ENCODE assay signal across 9 mouse cellular contexts in the genomic region with DNA sequence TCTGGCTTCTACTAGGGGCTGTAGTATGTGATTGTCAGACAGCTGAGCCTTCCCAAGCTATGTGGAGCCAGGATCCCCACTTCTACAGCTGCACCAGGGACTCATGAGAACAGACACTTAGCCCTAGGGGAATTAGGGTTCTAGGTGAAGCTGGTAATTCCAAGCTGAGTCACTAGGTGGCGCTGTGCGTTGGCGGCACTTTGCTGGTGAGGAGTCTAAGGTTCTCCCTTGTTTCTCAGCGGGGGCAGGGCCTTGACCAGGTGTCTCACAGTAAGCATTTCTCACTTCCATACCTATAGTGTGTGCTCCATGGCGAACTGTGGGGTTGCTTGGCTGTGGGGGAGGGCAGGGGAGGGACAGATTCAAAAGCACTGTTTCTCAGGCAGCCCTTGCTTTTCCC. TPM values are rescaled to one million over a fixed set of nuclear protein-coding genes. Genes with fewer than 3 reads are reported as not detected.
DNase-seq lines count a peak whose midpoint lies in the region; ATAC-seq and TF ChIP-seq lines count a peak whose summit lies in the region.
"Had no signal": no experiment of that assay in that cellular context is flagged by ENCODE, and none has a peak within 500 bp of the region (broad histone marks: within the 10 kb centered on the region; RNA-seq: fewer than 3 reads in every experiment).

No protein-coding gene starts in this region.

- WGBS in kidney, adult 2 months = 27% methylated on average over 5 of the region's 5 CpGs
- 18% methylated on average over 5 of the region's 5 CpGs for WGBS in kidney, embryonic 15.5 days
- 19% methylated on average over 5 of the region's 5 CpGs for WGBS in liver, postnatal 0 days (ENCODE audit: insufficient replicate concordance)

- H3K4me3 ChIP-seq in kidney, adult 2 months (ENCODE audit: insufficient read depth, low read depth, low read length) = no peak overlapping the region
- H3K4me3 ChIP-seq in kidney, embryonic 15.5 days (replicated peaks) = no peak overlapping the region
- no peak overlapping the region for H3K4me3 ChIP-seq in cortical plate, adult 2 months (ENCODE audit: insufficient read depth, low read length)
- no peak overlapping the region for H3K4me3 ChIP-seq in liver, postnatal 0 days (ENCODE audit: low read depth, low read length)
- H3K4me3 ChIP-seq: megakaryocyte, embryonic 14.5 days had no signal

- 0 out of 2 replicates have a peak, but pooled peaks cover 3% of the 10 kb centered on the region for H3K4me1 ChIP-seq in kidney, adult 2 months (ENCODE audit: control insufficient read depth, insufficient read depth, low read length)
- H3K4me1 ChIP-seq in kidney, embryonic 15.5 days = peaks cover 21% of the 10 kb centered on the region
- peaks cover 3% of the 10 kb centered on the region; the same call in 1 of the 2 replicates for H3K4me1 ChIP-seq in cortical plate, adult 2 months (ENCODE audit: control insufficient read depth, insufficient read depth, low read length)
- peaks cover 3% of the 10 kb centered on the region for H3K4me1 ChIP-seq in liver, postnatal 0 days (ENCODE audit: insufficient read depth)

- DNase-seq in kidney, adult 2 months = peak; percentile 47
- peak; percentile 70 to 76 for DNase-seq in CD8-positive naive resting alpha-beta T cell, adult 2 months (ENCODE audit: low read depth in 2 of 2, low spot score in 2 of 2)
- peak; percentile 67 for DNase-seq in NIH3T3 (ENCODE audit: low read depth)
- peak; percentile 81 for DNase-seq in liver, postnatal 0 days
- peak; percentile 69 to 73 for DNase-seq in spleen, postnatal 36 days (ENCODE audit: low spot score in 2 of 2)

- no peak for TF ChIP-seq POLR2A in kidney, adult 2 months (IDR thresholded peaks at IDR 0.05; ENCODE audit: low read depth, low read length)
- TF ChIP-seq POLR2A in cortical plate, adult 2 months (IDR thresholded peaks at IDR 0.05; ENCODE audit: extremely low read depth, insufficient read depth, low read length) = no peak

- no peak for ATAC-seq in kidney, embryonic 15.5 days (replicated peaks; ENCODE audit: low FRiP score)
- no peak for ATAC-seq in liver, postnatal 0 days
- ATAC-seq in inflammation-experienced regulatory T-cells, adult 6 months = no peak

- H3K27me3 ChIP-seq in kidney, adult 2 months (replicated peaks; ENCODE audit: control insufficient read depth, insufficient read depth, low read length) = no peaks in the 10 kb centered on the region
- no peaks in the 10 kb centered on the region for H3K27me3 ChIP-seq in kidney, embryonic 15.5 days
- no peaks in the 10 kb centered on the region for H3K27me3 ChIP-seq in liver, postnatal 0 days (ENCODE audit: insufficient read depth, low read length)
- H3K27me3 ChIP-seq: megakaryocyte, embryonic 14.5 days had no signal

- H3K9me3 ChIP-seq in kidney, embryonic 15.5 days (replicated peaks) = no peaks in the 10 kb centered on the region
- H3K9me3 ChIP-seq in liver, postnatal 0 days (ENCODE audit: low read length) = no peaks in the 10 kb centered on the region
- H3K9me3 ChIP-seq: megakaryocyte, embryonic 14.5 days had no signal

- H3K27ac ChIP-seq in kidney, adult 2 months (ENCODE audit: insufficient read depth, low read depth, low read length) = no peak overlapping the region
- no peak overlapping the region for H3K27ac ChIP-seq in kidney, embryonic 15.5 days
- H3K27ac ChIP-seq in cortical plate, adult 2 months (ENCODE audit: insufficient read depth, low read length) = no peak overlapping the region
- H3K27ac ChIP-seq in liver, postnatal 0 days (ENCODE audit: low read depth) = no peak overlapping the region

- no peak overlapping the region for H3K4me2 ChIP-seq in kidney, embryonic 15.5 days
- no peak overlapping the region for H3K4me2 ChIP-seq in liver, postnatal 0 days (ENCODE audit: low read depth, low read length)

- H3K9ac ChIP-seq in kidney, embryonic 15.5 days = no peak overlapping the region
- no peak overlapping the region for H3K9ac ChIP-seq in liver, postnatal 0 days (replicated peaks)

- TF ChIP-seq EP300 in liver, postnatal 0 days (IDR thresholded peaks at IDR 0.05; ENCODE audit: low read depth) = no peak

- H3K36me3 ChIP-seq in kidney, adult 2 months (ENCODE audit: control insufficient read depth, insufficient read depth, low read length) = no peaks in the 10 kb centered on the region; the same call in none of the 2 replicates
- peaks cover 93% of the 10 kb centered on the region for H3K36me3 ChIP-seq in kidney, embryonic 15.5 days
- peaks cover 74% of the 10 kb centered on the region for H3K36me3 ChIP-seq in liver, postnatal 0 days (replicated peaks; ENCODE audit: insufficient read depth, low read length)

- TF ChIP-seq CTCF in kidney, adult 2 months (conservative IDR thresholded peaks at IDR 0.05; ENCODE audit: insufficient read depth, insufficient read length, low read depth, low read length) = peak; percentile 89
- TF ChIP-seq CTCF in cortical plate, adult 2 months (IDR thresholded peaks at IDR 0.05; ENCODE audit: extremely low read depth, insufficient read depth, low read length) = peak; percentile 98
- TF ChIP-seq CTCF in liver, postnatal 0 days (IDR thresholded peaks at IDR 0.05; ENCODE audit: low read depth) = peak; percentile 93

RNA-seq across cellular contexts. Expression of gene Ddx54, which starts 6.7 kb away (rescaled TPM):
- 29.3 and 31.6 TPM in 2 replicates for polyA plus RNA-seq in kidney, adult 2 months (2012; rRNA removed)
- 47.2 and 52.2 TPM in 2 replicates for polyA plus RNA-seq in kidney, embryonic 15.5 days (2015; fragmentation: Nextera tagmentation; extraction: Ambion mirVana)
- 30.3 and 31.0 TPM in 2 replicates for polyA plus RNA-seq in cortical plate, adult 2 months (2012; rRNA removed)
- 14.0 and 15.1 TPM in 2 replicates for polyA plus RNA-seq in liver, postnatal 0 days (2015; fragmentation: Nextera tagmentation; extraction: Ambion mirVana)
- 10 to 100 TPM; 13.0 to 21.1 (median 13.4) TPM for polyA plus RNA-seq in inflammation-experienced regulatory T-cells, adult 6 months (2017; shearing (Covaris generic))

RNA-seq across cellular contexts. Expression of gene Rita1, which starts 6.8 kb away (rescaled TPM):
- polyA plus RNA-seq in kidney, adult 2 months (2012; rRNA removed) = 25.2 and 32.1 TPM in 2 replicates
- polyA plus RNA-seq in kidney, embryonic 15.5 days (2015; fragmentation: Nextera tagmentation; extraction: Ambion mirVana) = 15.3 and 16.1 TPM in 2 replicates
- polyA plus RNA-seq in cortical plate, adult 2 months (2012; rRNA removed) = 39.6 and 40.8 TPM in 2 replicates
- 3.1 and 3.4 TPM in 2 replicates for polyA plus RNA-seq in liver, postnatal 0 days (2015; fragmentation: Nextera tagmentation; extraction: Ambion mirVana)
- 1 to 10 TPM; 2.1 to 3.5 (median 3.2) TPM for polyA plus RNA-seq in inflammation-experienced regulatory T-cells, adult 6 months (2017; shearing (Covaris generic))

RNA-seq across cellular contexts. Expression of gene Cfap73, which starts 14.8 kb away (rescaled TPM):
- polyA plus RNA-seq in kidney, adult 2 months (2012; rRNA removed) = not detected in 2 replicates
- polyA plus RNA-seq in kidney, embryonic 15.5 days (2015; fragmentation: Nextera tagmentation; extraction: Ambion mirVana) = not detected in 2 replicates
- polyA plus RNA-seq in cortical plate, adult 2 months (2012; rRNA removed) = 0.10 and 0.19 TPM in 2 replicates
- polyA plus RNA-seq in liver, postnatal 0 days (2015; fragmentation: Nextera tagmentation; extraction: Ambion mirVana) = not detected in 2 replicates
- polyA plus RNA-seq in inflammation-experienced regulatory T-cells, adult 6 months (2017; shearing (Covaris generic)) = not detected

RNA-seq across cellular contexts. Expression of gene Rasal1, which starts 29.4 kb away (rescaled TPM):
- 2.3 and 3.4 TPM in 2 replicates for polyA plus RNA-seq in kidney, adult 2 months (2012; rRNA removed)
- 0.58 and 0.89 TPM in 2 replicates for polyA plus RNA-seq in kidney, embryonic 15.5 days (2015; fragmentation: Nextera tagmentation; extraction: Ambion mirVana)
- 88.7 and 99.4 TPM in 2 replicates for polyA plus RNA-seq in cortical plate, adult 2 months (2012; rRNA removed)
- 0.20 and 0.36 TPM in 2 replicates for polyA plus RNA-seq in liver, postnatal 0 days (2015; fragmentation: Nextera tagmentation; extraction: Ambion mirVana)
- 1 to 10 TPM; 6.8 to 9.7 (median 6.8) TPM for polyA plus RNA-seq in inflammation-experienced regulatory T-cells, adult 6 months (2017; shearing (Covaris generic))

RNA-seq across cellular contexts. Expression of gene Iqcd, which starts 30.4 kb away (rescaled TPM):
- 2.1 and 2.5 TPM in 2 replicates for polyA plus RNA-seq in kidney, adult 2 months (2012; rRNA removed)
- polyA plus RNA-seq in kidney, embryonic 15.5 days (2015; fragmentation: Nextera tagmentation; extraction: Ambion mirVana) = 0.82 and 0.90 TPM in 2 replicates
- polyA plus RNA-seq in cortical plate, adult 2 months (2012; rRNA removed) = 1.5 and 2.5 TPM in 2 replicates
- polyA plus RNA-seq in liver, postnatal 0 days (2015; fragmentation: Nextera tagmentation; extraction: Ambion mirVana) = 0.75 and 0.84 TPM in 2 replicates
- under 1 TPM in 1 of 3 experiments, not detected in 2; 0.91 TPM for polyA plus RNA-seq in inflammation-experienced regulatory T-cells, adult 6 months (2017; shearing (Covaris generic))
